Mouse (Mus musculus) embryonic facial prominence, embryonic 12.5 days (tissue): ENCODE results near the gene 1110012L19Rik. TPM values are rescaled to one million over a fixed set of nuclear protein-coding genes. Genes with fewer than 3 reads are reported as not detected.

Experiments
- polyA plus RNA-seq: library from polyadenylated mRNA; unstranded; fragments of >200 nt; fragmentation: Nextera tagmentation; extraction: Ambion mirVana; gene quantifications from 2 replicates; pipeline ENCODE4 v1.2.1, GENCODE M21; 2016

1110012L19Rik gene
- polyA plus RNA-seq, 1 experiment from 2014 or later, result 26.1 TPM

Other genes with a start within 250 kb of the 1110012L19Rik start
- gene Ids, start 20.8 kb upstream of the 1110012L19Rik start, polyA plus RNA-seq, result 3.7 and 4.6 TPM in 2 replicates
- 41.1 and 42.1 TPM in 2 replicates for gene Tmem185a, start 91.3 kb downstream of the 1110012L19Rik start, polyA plus RNA-seq